ENCODE assay signal across 17 mouse cellular contexts in genomic region chrX:114816267-114816666, GRCm38 (mm10).
A peak's percentile ranks its signal among the peaks of the same experiment; 100 is the strongest.
DNase-seq lines count a peak whose midpoint lies in the region; ATAC-seq lines count a peak whose summit lies in the region.
"Had no signal": no experiment of that assay in that cellular context is flagged by ENCODE, and none has a peak within 500 bp of the region (broad histone marks: within the 10 kb centered on the region; RNA-seq: fewer than 3 reads in every experiment).

No protein-coding gene starts in this region.

- no peaks in the 10 kb centered on the region for H3K36me3 ChIP-seq in intestine, embryonic 14.5 days (ENCODE audit: control insufficient read depth, insufficient read depth, low read length)
- no peaks in the 10 kb centered on the region for H3K36me3 ChIP-seq in intestine, embryonic 15.5 days
- no peaks in the 10 kb centered on the region for H3K36me3 ChIP-seq in embryonic facial prominence, embryonic 14.5 days (ENCODE audit: control insufficient read depth, insufficient read depth, low read length)
- H3K36me3 ChIP-seq: hindbrain, embryonic 15.5 days; liver, embryonic 15.5 days; stomach, embryonic 15.5 days had no signal

- H3K9ac ChIP-seq in intestine, embryonic 14.5 days (ENCODE audit: low read length): no peak overlapping the region
- H3K9ac ChIP-seq in intestine, embryonic 15.5 days: no peak overlapping the region
- no peak overlapping the region for H3K9ac ChIP-seq in embryonic facial prominence, embryonic 14.5 days (ENCODE audit: low read depth, low read length)
- H3K9ac ChIP-seq: hindbrain, embryonic 15.5 days; liver, embryonic 15.5 days; stomach, embryonic 15.5 days had no signal

- H3K4me3 ChIP-seq in intestine, embryonic 14.5 days (ENCODE audit: low read depth, low read length): no peak overlapping the region
- no peak overlapping the region for H3K4me3 ChIP-seq in intestine, embryonic 15.5 days (replicated peaks)
- no peak overlapping the region for H3K4me3 ChIP-seq in embryonic facial prominence, embryonic 14.5 days (ENCODE audit: low read depth, low read length)
- H3K4me3 ChIP-seq: heart, adult 2 months; hindbrain, embryonic 15.5 days; liver, embryonic 15.5 days; stomach, embryonic 15.5 days had no signal

- no peaks in the 10 kb centered on the region for H3K4me1 ChIP-seq in intestine, embryonic 14.5 days (replicated peaks; ENCODE audit: control insufficient read depth, insufficient read depth, low read length)
- H3K4me1 ChIP-seq in intestine, embryonic 15.5 days (replicated peaks): no peaks in the 10 kb centered on the region
- H3K4me1 ChIP-seq in embryonic facial prominence, embryonic 14.5 days (ENCODE audit: control insufficient read depth, insufficient read depth, low read length): no peaks in the 10 kb centered on the region
- H3K4me1 ChIP-seq: hindbrain, embryonic 15.5 days; liver, embryonic 15.5 days; stomach, embryonic 15.5 days had no signal

- peak; percentile 49 for DNase-seq in intestine, embryonic 14.5 days (ENCODE audit: low spot score)
- DNase-seq in retina, adult 2 months (ENCODE audit: low read depth, low spot score): peak; percentile 1
- DNase-seq in retina, embryonic 14.5 days (ENCODE audit: low spot score): no peak
- DNase-seq in embryonic facial prominence, embryonic 14.5 days (ENCODE audit: low spot score): peak; percentile 56
- DNase-seq in yolk sac, embryonic 10.5 days (ENCODE audit: low spot score): peak; percentile 6
- no peak for DNase-seq in cerebellum, postnatal 25 days
- DNase-seq: cerebellum, postnatal 36 days; layer of hippocampus, adult 9-11 months; lung, postnatal 4 days; right cerebral cortex, postnatal 4 days; thymus, postnatal 36 days had no signal

- H3K9me3 ChIP-seq in intestine, embryonic 14.5 days (ENCODE audit: control insufficient read depth, low read length): no peaks in the 10 kb centered on the region
- no peaks in the 10 kb centered on the region for H3K9me3 ChIP-seq in intestine, embryonic 15.5 days
- H3K9me3 ChIP-seq in embryonic facial prominence, embryonic 14.5 days (ENCODE audit: control insufficient read depth, low read length): no peaks in the 10 kb centered on the region
- H3K9me3 ChIP-seq: hindbrain, embryonic 15.5 days; liver, embryonic 15.5 days; stomach, embryonic 15.5 days had no signal

- ATAC-seq in intestine, embryonic 14.5 days (replicated peaks; ENCODE audit: low FRiP score, low TSS enrichment, low read depth): no peak
- no peak for ATAC-seq in intestine, embryonic 15.5 days
- no peak; the same call in 1 of the 2 replicates for ATAC-seq in embryonic facial prominence, embryonic 14.5 days (ENCODE audit: low read depth)
- no peak for ATAC-seq in CD4-positive, CD25-positive, alpha-beta regulatory T cell, adult 4 months

- H3K4me2 ChIP-seq in intestine, embryonic 14.5 days (ENCODE audit: low read length): no peak overlapping the region
- H3K4me2 ChIP-seq in intestine, embryonic 15.5 days (replicated peaks): no peak overlapping the region
- H3K4me2 ChIP-seq in embryonic facial prominence, embryonic 14.5 days (ENCODE audit: low read depth, low read length): no peak overlapping the region
- H3K4me2 ChIP-seq: hindbrain, embryonic 15.5 days; liver, embryonic 15.5 days; stomach, embryonic 15.5 days had no signal

- no peak overlapping the region for H3K27ac ChIP-seq in intestine, embryonic 14.5 days (ENCODE audit: low read depth)
- no peak overlapping the region for H3K27ac ChIP-seq in intestine, embryonic 15.5 days
- H3K27ac ChIP-seq in embryonic facial prominence, embryonic 14.5 days (replicated peaks; ENCODE audit: low read depth, low read length): no peak overlapping the region
- H3K27ac ChIP-seq: heart, adult 2 months; hindbrain, embryonic 15.5 days; liver, embryonic 15.5 days; stomach, embryonic 15.5 days had no signal

- 25% methylated on average over 4 of the region's 4 CpGs for WGBS in intestine, embryonic 14.5 days
- 42% methylated on average over 4 of the region's 4 CpGs for WGBS in intestine, embryonic 15.5 days
- 43% methylated on average over 4 of the region's 4 CpGs for WGBS in embryonic facial prominence, embryonic 14.5 days

- no peaks in the 10 kb centered on the region for H3K27me3 ChIP-seq in intestine, embryonic 14.5 days (replicated peaks; ENCODE audit: control insufficient read depth, insufficient read depth, low read length)
- no peaks in the 10 kb centered on the region for H3K27me3 ChIP-seq in intestine, embryonic 15.5 days (replicated peaks)
- no peaks in the 10 kb centered on the region for H3K27me3 ChIP-seq in embryonic facial prominence, embryonic 14.5 days (replicated peaks; ENCODE audit: control insufficient read depth, insufficient read depth, low read length)
- H3K27me3 ChIP-seq: hindbrain, embryonic 15.5 days; liver, embryonic 15.5 days; stomach, embryonic 15.5 days had no signal

Comparison
In these comparisons a context has a peak if more than half of its experiments do, and no peak if none do; other contexts are left out.
1. DNase-seq: peak in intestine, embryonic 14.5 days (single experiment), retina, adult 2 months (single experiment), embryonic facial prominence, embryonic 14.5 days (single experiment) and yolk sac, embryonic 10.5 days (single experiment); none in retina, embryonic 14.5 days (single experiment) and cerebellum, postnatal 25 days (0 of 2).